Mouse (Mus musculus) ES-Bruce4 (cell line): Measurements from ENCODE around the gene Akr1c19.

Experiments used
- CTCF ChIP-seq: IDR thresholded peaks from one replicate; pipeline ENCODE4 v1.8.1; 2011; ENCODE audit warnings: low read depth, low read length
- POLR2A ChIP-seq: IDR thresholded peaks from one replicate; pipeline ENCODE4 v1.8.1; 2011; ENCODE audit warnings: low read length; ENCODE audit not compliant: insufficient read depth

DNA sequence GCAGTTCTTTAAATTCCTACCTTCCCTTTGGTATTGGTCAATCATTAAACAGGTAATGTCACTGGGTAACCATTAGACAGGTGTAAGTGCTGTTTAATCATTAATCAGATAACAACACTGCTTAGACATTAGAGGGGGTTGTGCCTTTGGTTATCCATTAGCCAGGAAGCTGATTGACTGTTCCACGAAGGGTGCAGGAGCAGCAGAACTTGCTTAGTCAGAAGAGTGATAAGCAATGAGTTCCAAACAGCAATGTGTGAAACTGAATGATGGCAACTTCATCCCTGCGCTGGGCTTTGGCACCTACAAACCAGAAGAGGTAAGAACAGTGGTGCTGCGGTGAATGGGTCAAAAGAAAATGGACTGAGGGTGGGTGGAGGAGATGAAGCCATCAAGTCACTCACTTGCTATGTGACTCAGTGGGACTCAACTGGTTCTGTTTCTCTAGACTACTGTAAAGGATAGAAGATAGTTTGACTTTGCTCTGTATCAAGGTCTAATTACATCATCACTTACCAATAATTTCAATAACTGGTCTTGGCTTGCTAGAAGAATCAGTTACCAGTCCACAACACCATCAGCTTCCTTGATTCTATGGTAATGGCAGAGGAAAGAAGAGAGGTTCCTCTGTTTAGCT is 5.2 kb downstream of the Akr1c19 start:
- TF ChIP-seq POLR2A (no peak), CTCF (no peak)
